ENCODE assay signal across 8 mouse cellular contexts in genomic region chr13:102665588-102666232, GRCm38 (mm10). TPM values are rescaled to one million over a fixed set of nuclear protein-coding genes. Genes with fewer than 3 reads are reported as not detected.
A peak's percentile ranks its signal among the peaks of the same experiment; 100 is the strongest.
DNase-seq lines count a peak whose midpoint lies in the region; ATAC-seq and TF ChIP-seq lines count a peak whose summit lies in the region.

No protein-coding gene starts in this region.

- H3K4me3 ChIP-seq in neural tube, embryonic 11.5 days (ENCODE audit: low read depth, low read length): no peak overlapping the region
- peak overlapping the region; percentile 6; the same call in 1 of the 2 replicates for H3K4me3 ChIP-seq in forebrain, embryonic 16.5 days (replicated peaks; ENCODE audit: low read length)
- H3K4me3 ChIP-seq in liver, postnatal 0 days (ENCODE audit: low read depth, low read length): peak overlapping the region; percentile 28

- no peak; the same call in 1 of the 2 replicates for TF ChIP-seq EP300 in liver, postnatal 0 days (IDR thresholded peaks at IDR 0.05; ENCODE audit: low read depth)

- H3K27ac ChIP-seq in neural tube, embryonic 11.5 days (ENCODE audit: low read depth, low read length): no peak overlapping the region
- no peak overlapping the region for H3K27ac ChIP-seq in forebrain, embryonic 16.5 days (ENCODE audit: low read length)
- H3K27ac ChIP-seq in liver, postnatal 0 days (ENCODE audit: low read depth): peak overlapping the region; percentile 66

- no peak for TF ChIP-seq CTCF in liver, postnatal 0 days (IDR thresholded peaks at IDR 0.05; ENCODE audit: low read depth)

- H3K4me2 ChIP-seq in neural tube, embryonic 11.5 days (ENCODE audit: low read depth): peak overlapping the region; percentile 22; the same call in 1 of the 2 replicates
- peak overlapping the region; percentile 32 for H3K4me2 ChIP-seq in forebrain, embryonic 16.5 days (ENCODE audit: low read length)
- H3K4me2 ChIP-seq in liver, postnatal 0 days (ENCODE audit: low read depth, low read length): peak overlapping the region; percentile 64

- intact Hi-C loops in gastrocnemius, postnatal 36 days (cut with DNase I): no loop called here

- H3K36me3 ChIP-seq in neural tube, embryonic 11.5 days (ENCODE audit: control insufficient read depth, insufficient read depth, low read length): no peaks in the 10 kb centered on the region
- H3K36me3 ChIP-seq in forebrain, embryonic 16.5 days (ENCODE audit: control insufficient read depth, insufficient read depth): no peaks in the 10 kb centered on the region
- H3K36me3 ChIP-seq in liver, postnatal 0 days (replicated peaks; ENCODE audit: insufficient read depth, low read length): no peaks in the 10 kb centered on the region

- no peak for ATAC-seq in neural tube, embryonic 11.5 days (ENCODE audit: insufficient read depth, low FRiP score, low TSS enrichment)
- no peak for ATAC-seq in forebrain, embryonic 16.5 days
- peak; percentile 65 for ATAC-seq in liver, postnatal 0 days

- no peak overlapping the region for H3K9ac ChIP-seq in neural tube, embryonic 11.5 days (ENCODE audit: low read length)
- no peak overlapping the region for H3K9ac ChIP-seq in forebrain, embryonic 16.5 days (replicated peaks; ENCODE audit: low read depth, low read length)
- H3K9ac ChIP-seq in liver, postnatal 0 days (replicated peaks): no peak overlapping the region

- H3K4me1 ChIP-seq in neural tube, embryonic 11.5 days (ENCODE audit: control insufficient read depth, insufficient read depth, low read length): no peaks in the 10 kb centered on the region
- H3K4me1 ChIP-seq in forebrain, embryonic 16.5 days (replicated peaks; ENCODE audit: control insufficient read depth, insufficient read depth, low read length): peaks cover 4% of the 10 kb centered on the region; the same call in 1 of the 2 replicates
- peaks cover 28% of the 10 kb centered on the region for H3K4me1 ChIP-seq in liver, postnatal 0 days (ENCODE audit: insufficient read depth)

- no peak for DNase-seq in neural tube, embryonic 11.5 days (ENCODE audit: low spot score)
- no peak for DNase-seq in neural tube, embryonic 10.5 days (ENCODE audit: extremely low spot score, low spot score)
- DNase-seq in liver, postnatal 0 days: peak; percentile 33
- peak; percentile 61 for DNase-seq in thymus, postnatal 25 days
- DNase-seq in adrenal gland, postnatal 4 days (ENCODE audit: low spot score in 2 of 2): no peak
- no peak for DNase-seq in layer of hippocampus, postnatal 25 days (ENCODE audit: extremely low spot score in 1 of 2, low spot score in 1 of 2)
- no peak for DNase-seq in gastrocnemius, postnatal 36 days

- 67% methylated on average over 18 of the region's 18 CpGs for WGBS in neural tube, embryonic 11.5 days
- 61% methylated on average over 18 of the region's 18 CpGs for WGBS in forebrain, embryonic 16.5 days
- 19% methylated on average over 18 of the region's 18 CpGs for WGBS in liver, postnatal 0 days (ENCODE audit: insufficient replicate concordance)

- no peaks in the 10 kb centered on the region for H3K27me3 ChIP-seq in neural tube, embryonic 11.5 days (ENCODE audit: control insufficient read depth, insufficient read depth, low read length)
- no peaks in the 10 kb centered on the region for H3K27me3 ChIP-seq in forebrain, embryonic 16.5 days (replicated peaks; ENCODE audit: control insufficient read depth, insufficient read depth, low read length)
- H3K27me3 ChIP-seq in liver, postnatal 0 days (ENCODE audit: insufficient read depth, low read length): no peaks in the 10 kb centered on the region

- no peaks in the 10 kb centered on the region for H3K9me3 ChIP-seq in neural tube, embryonic 11.5 days (ENCODE audit: control insufficient read depth, low read length)
- no peaks in the 10 kb centered on the region for H3K9me3 ChIP-seq in forebrain, embryonic 16.5 days (ENCODE audit: control insufficient read depth, low read length)
- no peaks in the 10 kb centered on the region for H3K9me3 ChIP-seq in liver, postnatal 0 days (ENCODE audit: low read length)

RNA-seq across cellular contexts. Expression of gene Cd180, which starts 27.6 kb away (rescaled TPM):
- 0.20 and 0.70 TPM in 2 replicates for polyA plus RNA-seq in neural tube, embryonic 11.5 days (2014; fragmentation: Nextera tagmentation; extraction: Ambion mirVana)
- 0.23 and 0.39 TPM in 2 replicates for polyA plus RNA-seq in forebrain, embryonic 16.5 days (2015; fragmentation: Nextera tagmentation; extraction: Ambion mirVana)
- 1.1 and 1.6 TPM in 2 replicates for polyA plus RNA-seq in liver, postnatal 0 days (2015; fragmentation: Nextera tagmentation; extraction: Ambion mirVana)
- total RNA-seq in adrenal gland, postnatal 4 days (2021): 1 to 10 TPM; 1.8 to 1.9 TPM
- total RNA-seq in layer of hippocampus, postnatal 25 days (2021): 1 to 10 TPM; 2.3 TPM
- total RNA-seq in gastrocnemius, postnatal 36 days (2021): under 1 TPM; 0.27 to 0.28 TPM

Comparison
In these comparisons a context has a peak if more than half of its experiments do, and no peak if none do; other contexts are left out.
1. DNase-seq: peak in liver, postnatal 0 days (single experiment) and thymus, postnatal 25 days (single experiment); none in neural tube, embryonic 11.5 days (single experiment), neural tube, embryonic 10.5 days (single experiment), adrenal gland, postnatal 4 days (0 of 2), layer of hippocampus, postnatal 25 days (0 of 2) and gastrocnemius, postnatal 36 days (0 of 2).
2. Peak in every context shown above with its lines, with median percentiles within 50 percentile points of each other: H3K4me2 ChIP-seq.